Mouse (Mus musculus): ENCODE measurements around the gene Tab1. TPM values are rescaled to one million over a fixed set of nuclear protein-coding genes. Genes with fewer than 3 reads are reported as not detected.

The Tab1 gene
- total and polyA plus RNA-seq, 2 experiments from 2014 or later: 25.7 to 52.1 TPM

DNA sequence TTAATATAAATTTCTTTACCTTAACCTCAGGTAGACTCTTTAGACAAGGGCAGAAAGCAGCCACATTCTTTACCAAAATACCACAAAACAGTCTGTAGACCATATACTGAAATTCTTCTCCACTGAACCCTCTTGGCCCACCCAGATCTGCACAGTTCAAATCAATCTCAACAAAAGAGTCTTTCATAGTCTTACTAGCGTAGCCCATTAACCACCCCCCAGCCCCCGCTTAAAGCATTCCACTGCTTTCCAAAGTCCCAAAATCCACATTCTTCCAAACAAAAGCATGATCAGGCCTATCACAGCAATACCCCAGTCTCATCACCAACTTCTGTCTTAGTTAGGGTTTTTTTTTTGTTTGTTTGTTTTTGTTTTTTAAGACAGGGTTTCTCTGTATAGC lies 66.6 kb downstream of the Tab1 start:
- no peak for TF ChIP-seq CTCF (IDR thresholded peaks at IDR 0.05; ENCODE audit: low read depth)
- H3K27me3 ChIP-seq (ENCODE audit: insufficient read depth, low read length): no peaks in the 10 kb centered on the region
- WGBS: 46% methylated on average over 2 of the region's 2 CpGs

GRCm38 (mm10) chr15:80202111-80202775 lies 69.3 kb downstream of the Tab1 start:
- Histone ChIP-seq H3K4me1 (ENCODE audit: insufficient read depth) (no peaks in the 10 kb centered on the region), H3K9me3 (ENCODE audit: low read length) (no peaks in the 10 kb centered on the region), H3K4me2 (ENCODE audit: low read depth) (no peak overlapping the region), H3K27ac (ENCODE audit: low read depth, low read length) (no peak overlapping the region), H3K9ac (no peak overlapping the region), H3K27me3 (ENCODE audit: insufficient read depth, low read length) (no peaks in the 10 kb centered on the region), H3K36me3 (ENCODE audit: insufficient read depth) (no peaks in the 10 kb centered on the region), H3K4me3 (ENCODE audit: low read depth, low read length) (no peak overlapping the region)
- DNase-seq (peak; percentile 36), ATAC-seq (0 out of 2 replicates have a peak, but pooled peaks have one; percentile 8)
- no peak for TF ChIP-seq CTCF (IDR thresholded peaks at IDR 0.05; ENCODE audit: low read depth)
- WGBS: 65% methylated on average over 6 of the region's 6 CpGs

More for the DNA sequence above, 66.6 kb downstream of the Tab1 start:
- Histone ChIP-seq H3K4me2 (ENCODE audit: low read depth) (no peak overlapping the region), H3K4me1 (ENCODE audit: insufficient read depth) (no peaks in the 10 kb centered on the region), H3K9me3 (ENCODE audit: low read length) (no peaks in the 10 kb centered on the region), H3K9ac (no peak overlapping the region), H3K27ac (ENCODE audit: low read depth, low read length) (no peak overlapping the region), H3K36me3 (ENCODE audit: insufficient read depth) (no peaks in the 10 kb centered on the region), H3K4me3 (ENCODE audit: low read depth, low read length) (no peak overlapping the region)
- no peak for ATAC-seq
- no peak for DNase-seq

DNA sequence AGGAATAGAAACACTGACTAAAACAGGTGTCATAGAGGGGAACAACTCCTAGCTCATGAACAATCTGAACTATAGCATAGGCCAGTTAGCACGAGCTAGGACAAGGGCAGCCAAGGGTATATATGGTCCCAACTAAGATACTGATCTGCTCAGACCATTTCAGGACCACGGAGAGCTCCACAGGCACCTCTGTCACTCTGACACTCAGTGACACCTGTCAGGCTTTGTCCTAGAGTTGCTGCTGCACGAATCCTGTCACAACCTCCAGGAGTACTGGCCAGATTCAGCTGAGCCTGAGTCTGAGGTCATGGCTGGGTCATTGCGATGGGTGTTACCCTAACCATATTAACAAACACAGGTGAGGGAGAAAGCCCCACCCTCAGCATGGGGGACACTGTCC lies 70.5 kb downstream of the Tab1 start:
- no peaks in the 10 kb centered on the region for H3K27me3 ChIP-seq (ENCODE audit: insufficient read depth, low read length)
- no peaks in the 10 kb centered on the region for H3K4me1 ChIP-seq (ENCODE audit: insufficient read depth)
- ATAC-seq (no peak), DNase-seq (no peak)
- H3K9me3 ChIP-seq (ENCODE audit: low read length): no peaks in the 10 kb centered on the region
- no peak overlapping the region for H3K27ac ChIP-seq (ENCODE audit: low read depth, low read length)
- no peak overlapping the region for H3K9ac ChIP-seq
- H3K4me3 ChIP-seq (ENCODE audit: low read depth, low read length): no peak overlapping the region
- TF ChIP-seq CTCF (IDR thresholded peaks at IDR 0.05; ENCODE audit: low read depth): no peak
- H3K4me2 ChIP-seq (ENCODE audit: low read depth): no peak overlapping the region
- 42% methylated on average over 4 of the region's 4 CpGs for WGBS
- no peaks in the 10 kb centered on the region for H3K36me3 ChIP-seq (ENCODE audit: insufficient read depth)

- no peak overlapping the region for H3K4me3 ChIP-seq (ENCODE audit: low read depth, low read length)
- no peak overlapping the region for H3K27ac ChIP-seq (ENCODE audit: low read depth, low read length)
- no peak for TF ChIP-seq CTCF (IDR thresholded peaks at IDR 0.05; ENCODE audit: low read depth)
- H3K36me3 ChIP-seq (ENCODE audit: insufficient read depth): peaks cover 3% of the 10 kb centered on the region; the same call in 1 of the 2 replicates
- 87% methylated on average over 3 of the region's 3 CpGs for WGBS
- no peak for ATAC-seq
- no peak for DNase-seq
- no peaks in the 10 kb centered on the region for H3K9me3 ChIP-seq (ENCODE audit: low read length)
- H3K27me3 ChIP-seq (ENCODE audit: insufficient read depth, low read length): no peaks in the 10 kb centered on the region
- H3K4me2 ChIP-seq (ENCODE audit: low read depth): no peak overlapping the region
- no peak overlapping the region for H3K9ac ChIP-seq
- no peaks in the 10 kb centered on the region for H3K4me1 ChIP-seq (ENCODE audit: insufficient read depth)
These were observed 73.2 kb downstream of the Tab1 start for GRCm38 (mm10) chr15:80206057-80206565.

DNA sequence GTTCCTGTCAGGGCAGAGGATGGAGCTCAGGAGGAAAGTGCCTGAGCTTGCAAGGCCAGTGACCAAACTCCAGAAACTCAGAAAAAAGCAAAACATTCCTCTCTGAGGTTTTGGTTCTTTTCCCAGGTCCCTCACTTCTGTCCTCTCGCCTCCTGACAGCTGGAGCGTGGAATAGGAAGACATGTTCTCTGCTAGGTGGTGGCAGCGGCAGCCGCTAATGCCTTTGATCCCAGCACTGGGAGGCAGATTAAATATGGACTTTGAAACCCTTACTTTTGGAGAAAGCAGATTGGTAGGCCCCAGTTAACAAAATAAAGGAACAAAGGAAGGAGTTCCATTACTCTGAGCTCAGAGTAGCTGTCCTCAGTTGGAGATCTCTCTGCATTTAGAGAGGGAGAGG lies 75.5 kb downstream of the Tab1 start:
- TF ChIP-seq CTCF (IDR thresholded peaks at IDR 0.05; ENCODE audit: low read depth): no peak
- Histone ChIP-seq H3K9me3 (ENCODE audit: low read length) (no peaks in the 10 kb centered on the region), H3K36me3 (ENCODE audit: insufficient read depth) (peaks cover 21% of the 10 kb centered on the region), H3K27me3 (ENCODE audit: insufficient read depth, low read length) (no peaks in the 10 kb centered on the region), H3K4me2 (ENCODE audit: low read depth) (no peak overlapping the region), H3K9ac (no peak overlapping the region), H3K4me1 (ENCODE audit: insufficient read depth) (no peaks in the 10 kb centered on the region), H3K27ac (ENCODE audit: low read depth, low read length) (no peak overlapping the region), H3K4me3 (ENCODE audit: low read depth, low read length) (no peak overlapping the region)
- ATAC-seq (no peak), DNase-seq (no peak)
- 17% methylated on average over 4 of the region's 4 CpGs for WGBS

Other genes starting within 250 kb of the Tab1 start
- gene Apobec3, start 241.5 kb upstream of the Tab1 start, total RNA-seq (2014; rRNA removed): 4.0 and 5.3 TPM in 2 replicates
- 3.1 and 3.6 TPM in 2 replicates for gene Apobec3, start 241.5 kb upstream of the Tab1 start, polyA plus RNA-seq (2015; fragmentation: Nextera tagmentation; extraction: Ambion mirVana)
- 6.4 and 11.1 TPM in 2 replicates for gene Cbx7, start 162.0 kb upstream of the Tab1 start, total RNA-seq (2014; rRNA removed)
- gene Cbx7, start 162.0 kb upstream of the Tab1 start, polyA plus RNA-seq (2015; fragmentation: Nextera tagmentation; extraction: Ambion mirVana): 2.4 and 3.1 TPM in 2 replicates
- 13.2 and 17.8 TPM in 2 replicates for gene Pdgfb, start 118.2 kb upstream of the Tab1 start, total RNA-seq (2014; rRNA removed)
- 4.6 and 7.6 TPM in 2 replicates for gene Pdgfb, start 118.2 kb upstream of the Tab1 start, polyA plus RNA-seq (2015; fragmentation: Nextera tagmentation; extraction: Ambion mirVana)
- 113 and 127 TPM in 2 replicates for gene Syngr1, start 41.8 kb upstream of the Tab1 start, total RNA-seq (2014; rRNA removed)
- gene Syngr1, start 41.8 kb upstream of the Tab1 start, polyA plus RNA-seq (2015; fragmentation: Nextera tagmentation; extraction: Ambion mirVana): 58.6 and 69.0 TPM in 2 replicates
- 804 and 1,069 TPM in 2 replicates for gene Rpl3, start 41.3 kb upstream of the Tab1 start, total RNA-seq (2014; rRNA removed)
- 578 and 651 TPM in 2 replicates for gene Rpl3, start 41.3 kb upstream of the Tab1 start, polyA plus RNA-seq (2015; fragmentation: Nextera tagmentation; extraction: Ambion mirVana)
- 62.8 and 65.6 TPM in 2 replicates for gene Mgat3, start 40.6 kb downstream of the Tab1 start, total RNA-seq (2014; rRNA removed)
- gene Mgat3, start 40.6 kb downstream of the Tab1 start, polyA plus RNA-seq (2015; fragmentation: Nextera tagmentation; extraction: Ambion mirVana): 7.5 and 9.9 TPM in 2 replicates
- gene Mief1, start 100.9 kb downstream of the Tab1 start, total RNA-seq (2014; rRNA removed): 28.1 and 37.0 TPM in 2 replicates
- 13.5 and 20.0 TPM in 2 replicates for gene Mief1, start 100.9 kb downstream of the Tab1 start, polyA plus RNA-seq (2015; fragmentation: Nextera tagmentation; extraction: Ambion mirVana)
- not detected in 2 replicates for gene AC140267.1, start 102.7 kb downstream of the Tab1 start, total RNA-seq (2014; rRNA removed)
- not detected in 2 replicates for gene AC140267.1, start 102.7 kb downstream of the Tab1 start, polyA plus RNA-seq (2015; fragmentation: Nextera tagmentation; extraction: Ambion mirVana)
- gene Atf4, start 122.1 kb downstream of the Tab1 start, total RNA-seq (2014; rRNA removed): 163 and 164 TPM in 2 replicates
- gene Atf4, start 122.1 kb downstream of the Tab1 start, polyA plus RNA-seq (2015; fragmentation: Nextera tagmentation; extraction: Ambion mirVana): 103 and 109 TPM in 2 replicates
- gene Rps19bp1, start 131.2 kb downstream of the Tab1 start, total RNA-seq (2014; rRNA removed): 38.7 and 56.6 TPM in 2 replicates
- gene Rps19bp1, start 131.2 kb downstream of the Tab1 start, polyA plus RNA-seq (2015; fragmentation: Nextera tagmentation; extraction: Ambion mirVana): 84.7 and 98.9 TPM in 2 replicates
- 11.1 and 12.5 TPM in 2 replicates for gene Cacna1i, start 154.1 kb downstream of the Tab1 start, total RNA-seq (2014; rRNA removed)
- 0.34 and 0.58 TPM in 2 replicates for gene Cacna1i, start 154.1 kb downstream of the Tab1 start, polyA plus RNA-seq (2015; fragmentation: Nextera tagmentation; extraction: Ambion mirVana)